Mouse (Mus musculus) hindbrain, embryonic 16.5 days (tissue): ENCODE data around the gene Ulk4. TPM values are rescaled to one million over a fixed set of nuclear protein-coding genes. Genes with fewer than 3 reads are reported as not detected.

Experiments
- ATAC-seq: fragments of 200-750 bp; cut with Nextera tagmentation; 2 replicates; pipeline ENCODE4 v1.8.0; 2017; ENCODE audit warnings: moderate TSS enrichment, moderate library complexity
- H3K27ac ChIP-seq: fragments of 300-500 bp; sonication (generic); 2 replicates; pipeline ENCODE4 v1.5.1; 2014; ENCODE audit warnings: low read depth, mild to moderate bottlenecking, control low read depth, low read length, moderate library complexity
- H3K27me3 ChIP-seq: fragments of 300-500 bp; sonication (generic); replicated peaks from 2 replicates; pipeline ENCODE4 v1.6.1; 2014; ENCODE audit warnings: low read length; ENCODE audit not compliant: control insufficient read depth, insufficient read depth
- H3K36me3 ChIP-seq: fragments of 300-500 bp; sonication (generic); 2 replicates; pipeline ENCODE4 v1.6.1; 2014; ENCODE audit warnings: mild to moderate bottlenecking, low read length, moderate library complexity, mixed read lengths; ENCODE audit not compliant: control insufficient read depth, insufficient read depth
- H3K4me1 ChIP-seq: fragments of 300-500 bp; sonication (generic); 2 replicates; pipeline ENCODE4 v1.6.1; 2014; ENCODE audit warnings: low read depth, low read length; ENCODE audit not compliant: control insufficient read depth, insufficient read depth
- H3K4me2 ChIP-seq: fragments of 300-500 bp; sonication (generic); 2 replicates; pipeline ENCODE4 v1.6.1; 2014; ENCODE audit warnings: mild to moderate bottlenecking, low read length, control low read depth, moderate library complexity
- H3K4me3 ChIP-seq: fragments of 300-500 bp; sonication (generic); 2 replicates; pipeline ENCODE4 v1.5.1; 2014; ENCODE audit warnings: mild to moderate bottlenecking, low read length, control low read depth, moderate library complexity
- H3K9ac ChIP-seq: fragments of 300-500 bp; sonication (generic); 2 replicates; pipeline ENCODE4 v1.6.1; 2014; ENCODE audit warnings: low read depth, mild to moderate bottlenecking, control low read depth, low read length, moderate library complexity
- H3K9me3 ChIP-seq: fragments of 300-500 bp; sonication (generic); 2 replicates; pipeline ENCODE4 v1.6.1; 2014; ENCODE audit warnings: mild to moderate bottlenecking, low read length, moderate library complexity; ENCODE audit not compliant: control insufficient read depth
- WGBS: fragments of 180-500 bp; shearing (Covaris S2); extraction: QIAGEN DNeasy Blood & Tissue Kit; methylation state at CpG from one replicate; pipeline ENCODE4 v1.1.7; 2014; 5-methylcytosine and 5-hydroxymethylcytosine counted together
- polyA plus RNA-seq: library from polyadenylated mRNA; unstranded; fragments of >200 nt; fragmentation: Nextera tagmentation; extraction: Ambion mirVana; gene quantifications from 2 replicates; pipeline ENCODE4 v1.2.1, GENCODE M21; 2015

Gene Ulk4
- polyA plus RNA-seq, 1 experiment from 2014 or later = 75.8 TPM

- no peak overlapping the region for H3K4me3 ChIP-seq
- H3K4me1 ChIP-seq = no peaks in the 10 kb centered on the region
- H3K27ac ChIP-seq = no peak overlapping the region
- H3K36me3 ChIP-seq = no peaks in the 10 kb centered on the region
- H3K9me3 ChIP-seq = no peaks in the 10 kb centered on the region
- no peaks in the 10 kb centered on the region for H3K27me3 ChIP-seq
- H3K9ac ChIP-seq = no peak overlapping the region
- H3K4me2 ChIP-seq = no peak overlapping the region
- no peak for ATAC-seq
- 84% methylated on average over 8 of the region's 8 CpGs for whole genome bisulfite sequencing
These were observed 152.3 kb downstream of the Ulk4 start for GRCm38 (mm10) chr9:121124705-121125104.

- H3K9me3 ChIP-seq = no peaks in the 10 kb centered on the region
- H3K27me3 ChIP-seq = no peaks in the 10 kb centered on the region
- no peak overlapping the region for H3K4me2 ChIP-seq
- no peak overlapping the region for H3K4me3 ChIP-seq
- H3K4me1 ChIP-seq = no peaks in the 10 kb centered on the region
- H3K36me3 ChIP-seq = no peaks in the 10 kb centered on the region
- no peak overlapping the region for H3K27ac ChIP-seq
- no peak for ATAC-seq
- no peak overlapping the region for H3K9ac ChIP-seq
- 71% methylated on average over 5 of the region's 5 CpGs for WGBS
These were observed 155.0 kb downstream of the Ulk4 start for GRCm38 (mm10) chr9:121122039-121122438.

- 87% methylated on average over 4 of the region's 4 CpGs for WGBS
- no peak for ATAC-seq
- H3K9me3 ChIP-seq = no peaks in the 10 kb centered on the region
- no peaks in the 10 kb centered on the region for H3K27me3 ChIP-seq
- H3K9ac ChIP-seq = no peak overlapping the region
- no peak overlapping the region for H3K27ac ChIP-seq
- no peak overlapping the region for H3K4me2 ChIP-seq
- H3K36me3 ChIP-seq = no peaks in the 10 kb centered on the region
- no peak overlapping the region for H3K4me3 ChIP-seq
- H3K4me1 ChIP-seq = no peaks in the 10 kb centered on the region
These were observed 159.1 kb downstream of the Ulk4 start for GRCm38 (mm10) chr9:121117936-121118335.

- no peaks in the 10 kb centered on the region for H3K27me3 ChIP-seq
- H3K4me1 ChIP-seq = peaks cover 16% of the 10 kb centered on the region
- H3K27ac ChIP-seq = no peak overlapping the region
- H3K9ac ChIP-seq = no peak overlapping the region
- no peak overlapping the region for H3K4me3 ChIP-seq
- H3K9me3 ChIP-seq = no peaks in the 10 kb centered on the region
- H3K36me3 ChIP-seq = no peaks in the 10 kb centered on the region
- WGBS = 65% methylated on average over 1 of the region's 1 CpGs
- ATAC-seq = no peak
- no peak overlapping the region for H3K4me2 ChIP-seq
These were observed 164.9 kb downstream of the Ulk4 start for GRCm38 (mm10) chr9:121112131-121112530.

- 17% methylated on average over 10 of the region's 10 CpGs for WGBS
- no peak overlapping the region for H3K4me3 ChIP-seq
- no peaks in the 10 kb centered on the region for H3K9me3 ChIP-seq
- no peaks in the 10 kb centered on the region for H3K36me3 ChIP-seq
- H3K27ac ChIP-seq = peak overlapping the region; percentile 44; the same call in 1 of the 2 replicates
- H3K9ac ChIP-seq = no peak overlapping the region
- ATAC-seq = peak; percentile 83
- H3K4me1 ChIP-seq = peaks cover 26% of the 10 kb centered on the region
- H3K27me3 ChIP-seq = no peaks in the 10 kb centered on the region
- no peak overlapping the region for H3K4me2 ChIP-seq
These were observed 168.9 kb downstream of the Ulk4 start for GRCm38 (mm10) chr9:121108110-121108509.

- peak; percentile 89 for ATAC-seq
- Histone ChIP-seq H3K4me1 (peaks cover 26% of the 10 kb centered on the region), H3K27me3 (no peaks in the 10 kb centered on the region), H3K4me3 (no peak overlapping the region), H3K4me2 (no peak overlapping the region), H3K9ac (no peak overlapping the region; the same call in 1 of the 2 replicates), H3K36me3 (no peaks in the 10 kb centered on the region), H3K27ac (peak overlapping the region; percentile 44), H3K9me3 (no peaks in the 10 kb centered on the region)
- WGBS = 38% methylated on average over 5 of the region's 5 CpGs
These were observed 169.4 kb downstream of the Ulk4 start for GRCm38 (mm10) chr9:121107643-121108042.

GRCm38 (mm10) chr9:121107101-121107500, 169.9 kb downstream of the Ulk4 start:
- H3K4me2 ChIP-seq = no peak overlapping the region
- H3K27ac ChIP-seq = peak overlapping the region; percentile 44
- H3K4me1 ChIP-seq = peaks cover 26% of the 10 kb centered on the region
- no peaks in the 10 kb centered on the region for H3K27me3 ChIP-seq
- peak; percentile 16 for ATAC-seq
- H3K9me3 ChIP-seq = no peaks in the 10 kb centered on the region
- no peak overlapping the region for H3K4me3 ChIP-seq
- H3K36me3 ChIP-seq = no peaks in the 10 kb centered on the region
- no peak overlapping the region for H3K9ac ChIP-seq
- 15% methylated on average over 11 of the region's 11 CpGs for WGBS

GRCm38 (mm10) chr9:121101516-121101915, 175.5 kb downstream of the Ulk4 start:
- no peak overlapping the region for H3K27ac ChIP-seq
- H3K36me3 ChIP-seq = no peaks in the 10 kb centered on the region
- WGBS = 65% methylated on average over 10 of the region's 10 CpGs
- H3K9me3 ChIP-seq = no peaks in the 10 kb centered on the region
- ATAC-seq = 0 out of 2 replicates have a peak, but pooled peaks have one; percentile 63
- H3K27me3 ChIP-seq = no peaks in the 10 kb centered on the region
- H3K4me1 ChIP-seq = peaks cover 8% of the 10 kb centered on the region
- no peak overlapping the region for H3K4me3 ChIP-seq
- no peak overlapping the region for H3K9ac ChIP-seq
- no peak overlapping the region for H3K4me2 ChIP-seq

GRCm38 (mm10) chr9:121099453-121099852, 177.5 kb downstream of the Ulk4 start:
- Histone ChIP-seq H3K4me2 (no peak overlapping the region), H3K9ac (no peak overlapping the region), H3K4me1 (peaks cover 3% of the 10 kb centered on the region; the same call in 1 of the 2 replicates), H3K9me3 (no peaks in the 10 kb centered on the region), H3K27ac (no peak overlapping the region), H3K36me3 (no peaks in the 10 kb centered on the region), H3K27me3 (no peaks in the 10 kb centered on the region), H3K4me3 (no peak overlapping the region)
- 70% methylated on average over 10 of the region's 10 CpGs for WGBS
- ATAC-seq = no peak; the same call in 1 of the 2 replicates

- H3K4me1 ChIP-seq = peaks cover 3% of the 10 kb centered on the region; the same call in 1 of the 2 replicates
- WGBS = 81% methylated on average over 7 of the region's 7 CpGs
- H3K9ac ChIP-seq = no peak overlapping the region
- no peaks in the 10 kb centered on the region for H3K9me3 ChIP-seq
- ATAC-seq = no peak
- H3K27me3 ChIP-seq = no peaks in the 10 kb centered on the region
- no peak overlapping the region for H3K4me3 ChIP-seq
- no peaks in the 10 kb centered on the region for H3K36me3 ChIP-seq
- H3K4me2 ChIP-seq = no peak overlapping the region
- no peak overlapping the region for H3K27ac ChIP-seq
These were observed 183.2 kb downstream of the Ulk4 start for GRCm38 (mm10) chr9:121093760-121094159.
